Mouse (Mus musculus): ENCODE measurements around the gene Hsp90ab1.

- TF ChIP-seq CTCF (IDR thresholded peaks at IDR 0.05; ENCODE audit: borderline replicate concordance, insufficient read depth, low read depth, low read length) (no peak), POLR2A (IDR thresholded peaks at IDR 0.05; ENCODE audit: borderline replicate concordance, insufficient read depth, low read length) (no peak)
Observed at GRCm38 (mm10) chr17:45573780-45574123, 681 bp upstream of the Hsp90ab1 start.

All from cerebellum, adult 2 months (tissue).